Mouse (Mus musculus): ENCODE measurements around the gene Gimap9.

GRCm38 (mm10) chr6:48689320-48689719, 13.4 kb downstream of the Gimap9 start:
- TF ChIP-seq CTCF (IDR thresholded peaks at IDR 0.05; ENCODE audit: borderline replicate concordance, control insufficient read depth, extremely low read depth, insufficient read depth, low read length, poor library complexity) (no peak), POLR2A (IDR thresholded peaks at IDR 0.05; ENCODE audit: control insufficient read depth, extremely low read depth, insufficient read depth, low read length, poor library complexity) (no peak)

Data from thymus, adult 2 months (tissue).